Mouse (Mus musculus) liver, embryonic 14.5 days (tissue): ENCODE results near the gene Fsd1.

ENCODE experiments used
- CTCF ChIP-seq: IDR thresholded peaks from 2 replicates; pipeline ENCODE4 v1.5.1; 2016; ENCODE audit warnings: antibody characterized with exemption, low read depth, control low read depth
- EP300 ChIP-seq: IDR thresholded peaks from 2 replicates; pipeline ENCODE4 v1.6.1; 2016; ENCODE audit warnings: antibody characterized with exemption, low read depth

GRCm38 (mm10) chr17:56009962-56010240 is 23.6 kb downstream of the Fsd1 start:
- TF ChIP-seq CTCF = no peak
- TF ChIP-seq EP300 = no peak
